Mouse (Mus musculus): ENCODE measurements around the gene Robo1.

DNA sequence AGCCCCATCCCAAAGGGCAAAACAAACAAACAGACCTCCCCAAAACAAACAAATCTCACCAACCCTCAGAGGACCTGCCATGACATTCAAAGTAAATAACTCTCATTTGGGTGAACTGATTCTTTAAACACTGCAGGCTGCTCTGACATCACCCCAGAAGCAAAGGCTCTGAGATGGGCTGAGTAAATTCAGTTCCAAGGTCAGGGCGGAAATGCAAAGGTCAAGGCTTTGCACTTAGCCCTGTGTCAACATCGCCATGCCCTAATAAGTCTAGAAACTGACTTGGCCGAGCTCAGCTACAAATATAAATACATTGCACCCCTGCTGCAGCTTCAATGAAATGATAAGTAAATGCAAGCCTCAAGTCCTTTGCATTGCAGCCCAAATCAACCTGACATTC lies 379.5 kb downstream of the Robo1 start:
- no peak for TF ChIP-seq CTCF (conservative IDR thresholded peaks at IDR 0.05; ENCODE audit: insufficient read depth, insufficient read length, low read depth, low read length)
- TF ChIP-seq POLR2A (IDR thresholded peaks at IDR 0.05; ENCODE audit: low read depth, low read length) = no peak
